Mouse (Mus musculus): ENCODE data around the gene Gpr62.

DNA sequence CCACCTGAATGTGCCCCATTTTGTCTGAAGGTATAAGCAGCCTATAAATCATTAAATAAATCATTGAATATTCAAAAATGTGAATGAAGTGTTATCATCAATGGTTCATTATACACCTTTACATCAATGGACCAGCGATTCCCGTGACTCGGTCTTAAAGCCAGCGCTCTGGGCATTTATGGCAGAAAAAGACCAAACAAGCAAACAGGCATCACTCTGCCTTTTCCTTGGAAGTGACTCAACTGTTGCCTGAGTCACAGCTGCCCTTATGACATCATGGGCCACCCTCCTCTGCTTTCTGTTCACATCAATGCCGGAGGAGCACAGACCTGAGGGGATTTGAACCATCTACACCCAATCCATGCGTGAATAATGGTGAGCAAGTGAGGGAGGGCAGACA, 33.9 kb upstream of the Gpr62 start, which contains the start of gene Iqcf1:
- TF ChIP-seq GATA1 (IDR thresholded peaks at IDR 0.05; ENCODE audit: borderline replicate concordance, low read length) (no peak), FLI1 (IDR thresholded peaks at IDR 0.05; ENCODE audit: low read length) (no peak)
